Mouse (Mus musculus): ENCODE measurements at regions not wholly inside any gene's neighbourhood (a gene's known extent, or its start where the extent isn't known, plus 50 kb on each side); places are given as distances from the start of the nearest gene placed in this dataset.
"Not testable (repeated sequence)": the region's sequence is repeated elsewhere in the genome, so short reads cannot be mapped to it uniquely, and the experiment has no call there.

GRCm38 (mm10) chr16:84623346-84624085 lies 108.6 kb downstream of the A730009L09Rik start:
- no peak for TF ChIP-seq POLR2A (IDR thresholded peaks at IDR 0.05; ENCODE audit: insufficient read depth, low read depth, low read length)
- no peak for TF ChIP-seq CTCF (IDR thresholded peaks at IDR 0.05; ENCODE audit: insufficient read depth, low read depth, low read length)
- Histone ChIP-seq H3K4me3 (ENCODE audit: insufficient read depth, low read depth, low read length) (no peak overlapping the region), H3K27ac (ENCODE audit: insufficient read depth, low read depth, low read length) (no peak overlapping the region), H3K4me1 (ENCODE audit: control insufficient read depth, insufficient read depth, low read length) (no peaks in the 10 kb centered on the region)
- WGBS: 45% methylated on average over 4 of the region's 4 CpGs

- Histone ChIP-seq H3K4me1 (ENCODE audit: control insufficient read depth, insufficient read depth, low read length) (no peaks in the 10 kb centered on the region), H3K4me3 (ENCODE audit: insufficient read depth, low read depth, low read length) (no peak overlapping the region), H3K27ac (ENCODE audit: insufficient read depth, low read depth, low read length) (no peak overlapping the region)
- WGBS: 84% methylated on average over 5 of the region's 5 CpGs
- no peak for TF ChIP-seq POLR2A (IDR thresholded peaks at IDR 0.05; ENCODE audit: insufficient read depth, low read depth, low read length)
- no peak for TF ChIP-seq CTCF (IDR thresholded peaks at IDR 0.05; ENCODE audit: insufficient read depth, low read depth, low read length)
Measured at GRCm38 (mm10) chr16:84624443-84625109, 109.7 kb downstream of the A730009L09Rik start.

GRCm38 (mm10) chr16:84625110-84625722 lies 110.3 kb downstream of the A730009L09Rik start:
- no peak for TF ChIP-seq POLR2A (IDR thresholded peaks at IDR 0.05; ENCODE audit: insufficient read depth, low read depth, low read length)
- TF ChIP-seq CTCF (IDR thresholded peaks at IDR 0.05; ENCODE audit: insufficient read depth, low read depth, low read length): no peak
- Histone ChIP-seq H3K4me3 (ENCODE audit: insufficient read depth, low read depth, low read length) (no peak overlapping the region), H3K4me1 (ENCODE audit: control insufficient read depth, insufficient read depth, low read length) (no peaks in the 10 kb centered on the region), H3K27ac (ENCODE audit: insufficient read depth, low read depth, low read length) (no peak overlapping the region)
- 91% methylated on average over 4 of the region's 4 CpGs for WGBS

- no peak for TF ChIP-seq POLR2A (IDR thresholded peaks at IDR 0.05; ENCODE audit: insufficient read depth, low read depth, low read length)
- no peak for TF ChIP-seq CTCF (IDR thresholded peaks at IDR 0.05; ENCODE audit: insufficient read depth, low read depth, low read length)
- Histone ChIP-seq H3K27ac (ENCODE audit: insufficient read depth, low read depth, low read length) (no peak overlapping the region), H3K4me1 (ENCODE audit: control insufficient read depth, insufficient read depth, low read length) (no peaks in the 10 kb centered on the region), H3K4me3 (ENCODE audit: insufficient read depth, low read depth, low read length) (no peak overlapping the region)
- 92% methylated on average over 2 of the region's 2 CpGs for WGBS
Measured at GRCm38 (mm10) chr16:84627052-84627451, 108.5 kb downstream of the Mrpl39 start.

DNA sequence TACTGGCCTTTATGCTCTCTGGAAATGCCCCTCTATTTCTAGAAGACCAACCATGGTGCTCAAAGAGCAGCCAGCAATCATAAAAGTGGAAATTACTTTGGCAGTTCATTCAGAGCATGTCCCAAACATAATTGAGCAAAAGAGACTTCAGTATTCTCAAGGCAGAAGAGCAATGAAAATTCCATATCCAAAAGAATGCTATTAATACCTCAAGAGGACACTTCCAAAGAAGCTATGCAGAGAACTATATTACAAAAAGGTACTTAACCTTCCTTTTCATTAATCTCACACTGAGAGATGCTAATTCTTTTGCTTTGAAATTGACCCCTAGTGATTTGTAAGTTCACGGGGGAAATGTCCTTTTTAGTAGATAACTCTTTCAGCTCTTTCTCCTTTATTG lies 105.7 kb downstream of the Mrpl39 start:
- WGBS: 42% methylated on average over 1 of the region's 1 CpGs
- TF ChIP-seq CTCF (IDR thresholded peaks at IDR 0.05; ENCODE audit: insufficient read depth, low read depth, low read length) (no peak), POLR2A (IDR thresholded peaks at IDR 0.05; ENCODE audit: insufficient read depth, low read depth, low read length) (no peak)
- Histone ChIP-seq H3K27ac (ENCODE audit: insufficient read depth, low read depth, low read length) (no peak overlapping the region), H3K4me1 (ENCODE audit: control insufficient read depth, insufficient read depth, low read length) (no peaks in the 10 kb centered on the region), H3K4me3 (ENCODE audit: insufficient read depth, low read depth, low read length) (no peak overlapping the region)

- WGBS: 90% methylated on average over 1 of the region's 1 CpGs
- H3K4me1 ChIP-seq (ENCODE audit: control insufficient read depth, insufficient read depth, low read length); H3K27ac ChIP-seq (ENCODE audit: insufficient read depth, low read depth, low read length); H3K4me3 ChIP-seq (ENCODE audit: insufficient read depth, low read depth, low read length): not testable (repeated sequence)
Measured at GRCm38 (mm10) chr16:84644446-84644845, 91.1 kb downstream of the Mrpl39 start.

GRCm38 (mm10) chr16:84646172-84646684 lies 89.3 kb downstream of the Mrpl39 start:
- Histone ChIP-seq H3K4me1 (ENCODE audit: control insufficient read depth, insufficient read depth, low read length) (no peaks in the 10 kb centered on the region), H3K4me3 (ENCODE audit: insufficient read depth, low read depth, low read length) (no peak overlapping the region), H3K27ac (ENCODE audit: insufficient read depth, low read depth, low read length) (no peak overlapping the region)
- 36% methylated on average over 8 of the region's 8 CpGs for WGBS
- no peak for TF ChIP-seq POLR2A (IDR thresholded peaks at IDR 0.05; ENCODE audit: insufficient read depth, low read depth, low read length)
- TF ChIP-seq CTCF (IDR thresholded peaks at IDR 0.05; ENCODE audit: insufficient read depth, low read depth, low read length): no peak

DNA sequence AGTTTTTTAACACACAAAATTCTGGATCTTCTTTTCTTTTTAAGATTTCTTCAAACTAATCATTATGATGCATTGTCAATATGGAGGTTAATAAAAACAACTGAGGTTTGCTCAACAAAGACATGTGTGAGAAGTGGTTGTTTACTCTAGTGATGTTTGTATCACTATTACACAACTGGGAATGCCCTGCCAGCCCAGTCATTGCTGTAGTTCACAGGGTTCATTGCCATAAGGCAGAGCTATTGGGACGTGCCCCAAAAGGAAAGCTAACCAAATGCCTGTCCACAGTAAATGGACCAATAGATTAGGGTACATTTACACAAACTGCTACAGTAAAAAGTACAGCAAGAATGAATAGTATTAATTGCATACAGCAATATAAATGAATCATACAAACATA lies 84.9 kb downstream of the Mrpl39 start:
- Histone ChIP-seq H3K4me3 (ENCODE audit: insufficient read depth, low read depth, low read length) (no peak overlapping the region), H3K4me1 (ENCODE audit: control insufficient read depth, insufficient read depth, low read length) (no peaks in the 10 kb centered on the region), H3K27ac (ENCODE audit: insufficient read depth, low read depth, low read length) (no peak overlapping the region)
- 85% methylated on average over 1 of the region's 1 CpGs for WGBS
- TF ChIP-seq CTCF (IDR thresholded peaks at IDR 0.05; ENCODE audit: insufficient read depth, low read depth, low read length): no peak
- no peak for TF ChIP-seq POLR2A (IDR thresholded peaks at IDR 0.05; ENCODE audit: insufficient read depth, low read depth, low read length)

GRCm38 (mm10) chr16:84653873-84654272 lies 81.7 kb downstream of the Mrpl39 start:
- WGBS: 94% methylated on average over 1 of the region's 1 CpGs
- H3K4me1 ChIP-seq (ENCODE audit: control insufficient read depth, insufficient read depth, low read length): no peaks in the 10 kb centered on the region
- TF ChIP-seq POLR2A (IDR thresholded peaks at IDR 0.05; ENCODE audit: insufficient read depth, low read depth, low read length) (no peak), CTCF (IDR thresholded peaks at IDR 0.05; ENCODE audit: insufficient read depth, low read depth, low read length) (no peak)
- no peak overlapping the region for H3K27ac ChIP-seq (ENCODE audit: insufficient read depth, low read depth, low read length)
- no peak overlapping the region for H3K4me3 ChIP-seq (ENCODE audit: insufficient read depth, low read depth, low read length)

All from olfactory bulb, adult 2 months (tissue).